Mouse (Mus musculus) heart, postnatal 0 days (tissue): ENCODE measurements around the gene Alpk1. TPM values are rescaled to one million over a fixed set of nuclear protein-coding genes. Genes with fewer than 3 reads are reported as not detected.

Experiments used
- ATAC-seq: fragments of 200-750 bp; cut with Nextera tagmentation; 2 replicates; pipeline ENCODE4 v1.8.0; 2017; ENCODE audit warnings: low read depth, moderate number of reproducible peaks, moderate library complexity; ENCODE audit not compliant: insufficient read depth
- DNase-seq: peaks from one replicate; pipeline ENCODE4 v3.0.0-alpha.2; 2016; ENCODE audit warnings: low spot score
- H3K27ac ChIP-seq: fragments of 300-500 bp; sonication (generic); 2 replicates; pipeline ENCODE4 v1.5.1; 2014; ENCODE audit warnings: low read depth, mild to moderate bottlenecking
- H3K27me3 ChIP-seq: fragments of 300-500 bp; sonication (generic); 2 replicates; pipeline ENCODE4 v1.6.1; 2014; ENCODE audit warnings: low read length, mixed read lengths; ENCODE audit not compliant: control insufficient read depth, insufficient read depth
- H3K36me3 ChIP-seq: fragments of 300-500 bp; sonication (generic); replicated peaks from 2 replicates; pipeline ENCODE4 v1.6.1; 2014; ENCODE audit warnings: low read length, mixed read lengths; ENCODE audit not compliant: control insufficient read depth, insufficient read depth
- H3K4me1 ChIP-seq: fragments of 300-500 bp; sonication (generic); 2 replicates; pipeline ENCODE4 v1.6.1; 2014; ENCODE audit warnings: antibody characterized with exemption; ENCODE audit not compliant: control insufficient read depth, insufficient read depth
- H3K4me2 ChIP-seq: fragments of 300-500 bp; sonication (generic); 2 replicates; pipeline ENCODE4 v1.6.1; 2014; ENCODE audit warnings: low read depth, mild to moderate bottlenecking, low read length, moderate library complexity
- H3K4me3 ChIP-seq: fragments of 300-500 bp; sonication (generic); 2 replicates; pipeline ENCODE4 v1.5.1; 2014; ENCODE audit warnings: low read depth, low read length
- H3K9ac ChIP-seq: fragments of 300-500 bp; sonication (generic); replicated peaks from 2 replicates; pipeline ENCODE4 v1.6.1; 2014; ENCODE audit warnings: low read depth, low read length, mixed read lengths
- H3K9me3 ChIP-seq: fragments of 300-500 bp; sonication (generic); replicated peaks from 2 replicates; pipeline ENCODE4 v1.6.1; 2016; ENCODE audit warnings: low read length; ENCODE audit not compliant: control insufficient read depth
- CTCF ChIP-seq: IDR thresholded peaks from 2 replicates; pipeline ENCODE4 v1.5.1; 2016; ENCODE audit warnings: antibody characterized with exemption, control low read depth, low read depth
- EP300 ChIP-seq: IDR thresholded peaks from 2 replicates; pipeline ENCODE4 v1.6.1; 2016; ENCODE audit warnings: antibody characterized with exemption, low read depth
- WGBS: fragments of 180-500 bp; shearing (Covaris S2); extraction: QIAGEN DNeasy Blood & Tissue Kit; methylation state at CpG from one replicate; pipeline ENCODE4 v1.1.7; 2014; 5-methylcytosine and 5-hydroxymethylcytosine counted together
- polyA plus RNA-seq: library from polyadenylated mRNA; unstranded; fragments of >200 nt; fragmentation: Nextera tagmentation; extraction: Ambion mirVana; gene quantifications from 2 replicates; pipeline ENCODE4 v1.2.1, GENCODE M21; 2015
- total RNA-seq: library from RNA; depleted of rRNA; stranded (reverse); fragments of >200 nt; gene quantifications from 2 replicates; pipeline ENCODE4 v1.2.3, GENCODE M21; 2014; ENCODE audit warnings: low replicate concordance

The Alpk1 gene
- total and polyA plus RNA-seq, 2 experiments from 2014 or later: 0.55 to 1.2 TPM

- Histone ChIP-seq H3K4me1 (no peaks in the 10 kb centered on the region), H3K9ac (no peak overlapping the region), H3K36me3 (no peaks in the 10 kb centered on the region), H3K27ac (no peak overlapping the region), H3K9me3 (no peaks in the 10 kb centered on the region), H3K4me3 (no peak overlapping the region), H3K27me3 (no peaks in the 10 kb centered on the region), H3K4me2 (0 out of 2 replicates have a peak overlapping the region, but pooled peaks have one; percentile 47)
- WGBS: 79% methylated on average over 8 of the region's 8 CpGs
- no peak for ATAC-seq
- no peak for DNase-seq
- TF ChIP-seq EP300: no peak
- no peak for TF ChIP-seq CTCF
Measured at GRCm38 (mm10) chr3:127706445-127707088, 73.8 kb downstream of the Alpk1 start.

DNA sequence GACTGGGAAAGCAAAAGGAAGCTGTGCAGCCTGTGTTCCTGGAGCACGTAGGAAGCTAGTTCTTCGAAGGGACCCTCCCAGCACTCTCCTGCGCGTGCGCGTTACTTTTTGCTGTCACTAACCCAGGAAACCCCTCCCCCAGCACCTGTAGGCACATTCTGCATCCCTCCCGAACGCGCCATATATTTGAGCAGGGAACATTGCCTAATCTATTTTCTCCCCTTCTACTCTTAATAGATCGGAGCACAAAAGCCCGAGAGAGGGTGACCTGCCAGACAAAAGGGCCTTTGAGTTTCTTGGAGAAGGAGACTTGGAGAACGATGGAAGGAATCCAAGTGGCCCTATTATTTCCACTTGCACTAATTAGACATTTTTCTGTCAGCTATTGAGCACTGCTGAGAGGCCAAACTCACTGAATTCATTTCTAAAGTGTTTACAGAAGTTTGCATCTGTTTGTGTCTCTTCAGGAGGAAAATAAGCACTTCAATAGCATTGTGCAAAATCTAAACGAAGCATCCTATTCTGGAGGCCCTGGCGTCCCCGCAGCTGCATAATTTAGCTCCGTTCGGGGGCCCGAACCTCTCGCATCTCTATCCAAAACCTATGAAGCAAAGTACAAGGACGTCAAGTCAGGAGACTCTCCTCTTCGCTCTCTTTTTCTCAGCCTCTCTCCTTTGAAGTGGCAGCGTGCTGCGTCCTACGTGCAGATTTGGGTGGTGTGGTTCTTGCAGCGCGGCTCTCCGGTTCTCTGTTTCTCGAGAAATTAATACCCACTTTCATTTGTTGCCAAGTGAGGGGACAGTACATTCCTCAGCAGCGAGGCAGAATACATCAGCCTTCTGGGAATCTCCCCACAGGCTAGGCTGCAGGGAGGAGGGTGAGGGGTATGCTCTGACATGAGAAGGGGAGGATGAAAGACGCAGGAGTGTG, 74.5 kb downstream of the Alpk1 start:
- H3K27ac ChIP-seq: no peak overlapping the region
- WGBS: 21% methylated on average over 30 of the region's 30 CpGs
- ATAC-seq: no peak

GRCm38 (mm10) chr3:127705139-127705514, 75.2 kb downstream of the Alpk1 start:
- H3K4me3 ChIP-seq: no peak overlapping the region
- H3K36me3 ChIP-seq: no peaks in the 10 kb centered on the region
- WGBS: 75% methylated on average over 11 of the region's 11 CpGs
- H3K9me3 ChIP-seq: no peaks in the 10 kb centered on the region
- no peak overlapping the region for H3K27ac ChIP-seq
- peak overlapping the region; percentile 47; the same call in 1 of the 2 replicates for H3K4me2 ChIP-seq
- H3K9ac ChIP-seq: no peak overlapping the region
- TF ChIP-seq CTCF (no peak), EP300 (no peak)
- ATAC-seq: no peak
- H3K27me3 ChIP-seq: no peaks in the 10 kb centered on the region
- H3K4me1 ChIP-seq: no peaks in the 10 kb centered on the region
- no peak for DNase-seq

More for the DNA sequence above, 74.5 kb downstream of the Alpk1 start:
- TF ChIP-seq EP300 (no peak), CTCF (no peak)
- Histone ChIP-seq H3K4me3 (peak overlapping the region; percentile 15; the same call in 1 of the 2 replicates), H3K4me1 (no peaks in the 10 kb centered on the region), H3K36me3 (no peaks in the 10 kb centered on the region), H3K27me3 (no peaks in the 10 kb centered on the region), H3K9ac (no peak overlapping the region), H3K4me2 (peak overlapping the region; percentile 47), H3K9me3 (no peaks in the 10 kb centered on the region)
- no peak for DNase-seq

GRCm38 (mm10) chr3:127701196-127701825, 79.0 kb downstream of the Alpk1 start:
- no peak overlapping the region for H3K27ac ChIP-seq
- H3K27me3 ChIP-seq: 0 out of 2 replicates have a peak, but pooled peaks cover 2% of the 10 kb centered on the region
- WGBS: 67% methylated on average over 4 of the region's 4 CpGs
- DNase-seq (no peak), ATAC-seq (no peak)
- H3K4me2 ChIP-seq: no peak overlapping the region
- no peak overlapping the region for H3K4me3 ChIP-seq
- H3K36me3 ChIP-seq: no peaks in the 10 kb centered on the region
- no peak overlapping the region for H3K9ac ChIP-seq
- no peaks in the 10 kb centered on the region for H3K9me3 ChIP-seq
- TF ChIP-seq EP300 (no peak), CTCF (no peak)
- H3K4me1 ChIP-seq: no peaks in the 10 kb centered on the region

DNA sequence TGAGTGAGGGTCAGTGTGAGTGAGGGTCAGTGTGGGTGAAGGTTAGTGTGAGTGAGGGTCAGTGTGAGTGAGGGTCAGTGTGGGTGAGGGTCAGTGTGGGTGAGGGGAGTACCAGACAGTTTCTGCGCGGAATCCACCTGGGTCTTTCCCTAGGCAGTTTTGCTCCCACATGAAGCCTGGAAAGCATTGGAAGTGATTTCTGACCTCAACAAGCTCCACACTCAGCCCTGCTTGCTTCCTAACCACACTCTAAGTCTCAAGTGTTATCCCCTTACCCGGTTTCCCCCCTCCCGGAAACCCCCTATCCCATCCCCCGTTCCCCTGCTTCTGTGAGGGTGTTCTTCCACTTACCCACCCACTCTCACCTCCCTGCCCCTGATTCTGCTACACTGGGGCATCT, 81.7 kb downstream of the Alpk1 start:
- no peak overlapping the region for H3K27ac ChIP-seq
- no peaks in the 10 kb centered on the region for H3K9me3 ChIP-seq
- DNase-seq: no peak
- peaks cover 9% of the 10 kb centered on the region; the same call in 1 of the 2 replicates for H3K27me3 ChIP-seq
- ATAC-seq: no peak
- H3K4me3 ChIP-seq: no peak overlapping the region
- no peaks in the 10 kb centered on the region for H3K36me3 ChIP-seq
- WGBS: 85% methylated on average over 5 of the region's 5 CpGs
- TF ChIP-seq EP300 (no peak), CTCF (no peak)
- H3K4me2 ChIP-seq: no peak overlapping the region
- no peaks in the 10 kb centered on the region for H3K4me1 ChIP-seq
- no peak overlapping the region for H3K9ac ChIP-seq
